Mouse (Mus musculus) cortical plate, adult 2 months (tissue): Measurements from ENCODE around the gene Sec14l2.

ENCODE experiments used
- CTCF ChIP-seq: fragments of 200-500 bp; IDR thresholded peaks from 2 replicates; pipeline ENCODE4 v1.5.1; 2011; ENCODE audit warnings: mild to moderate bottlenecking, control low read depth, low read length; ENCODE audit not compliant: insufficient read depth; ENCODE audit errors: extremely low read depth
- POLR2A ChIP-seq: fragments of 200-500 bp; IDR thresholded peaks from 2 replicates; pipeline ENCODE4 v1.6.1; 2011; ENCODE audit warnings: mild to moderate bottlenecking, low read length, control low read depth; ENCODE audit not compliant: insufficient read depth; ENCODE audit errors: extremely low read depth

GRCm38 (mm10) chr11:4115407-4115806 lies 7.8 kb downstream of the Sec14l2 start:
- TF ChIP-seq CTCF = no peak
- no peak for TF ChIP-seq POLR2A
